Mouse (Mus musculus) liver, postnatal 0 days (tissue): Measurements from ENCODE around the gene Itsn1.

Experiments
- CTCF ChIP-seq: sonication (generic); IDR thresholded peaks from 2 replicates; pipeline ENCODE4 v1.5.1; 2016; ENCODE audit warnings: antibody characterized with exemption, low read depth
- EP300 ChIP-seq: IDR thresholded peaks from 2 replicates; pipeline ENCODE4 v1.6.1; 2016; ENCODE audit warnings: antibody characterized with exemption, low read depth, mild to moderate bottlenecking

GRCm38 (mm10) chr16:91835790-91836189 is 106.7 kb downstream of the Itsn1 start:
- TF ChIP-seq CTCF (no peak), EP300 (no peak)
